Mouse (Mus musculus) intestine, embryonic 14.5 days (tissue): Measurements from ENCODE around the gene Trim62. TPM values are rescaled to one million over a fixed set of nuclear protein-coding genes. Genes with fewer than 3 reads are reported as not detected.
"Not testable (repeated sequence)": the region's sequence is repeated elsewhere in the genome, so short reads cannot be mapped to it uniquely, and the experiment has no call there.

Source experiments
- ATAC-seq: fragments of 200-750 bp; cut with Nextera tagmentation; replicated peaks from 2 replicates; pipeline ENCODE4 v1.8.0; 2017; ENCODE audit warnings: low read depth, moderate number of reproducible peaks, moderate TSS enrichment, moderate library complexity; ENCODE audit not compliant: low FRiP score, low TSS enrichment
- DNase-seq: peaks from one replicate; pipeline ENCODE4 v3.0.0-alpha.2; 2018; ENCODE audit warnings: low spot score
- H3K27ac ChIP-seq: fragments of 300-500 bp; sonication (generic); 2 replicates; pipeline ENCODE4 v1.5.1; 2014; ENCODE audit warnings: low read depth, mild to moderate bottlenecking, control low read depth
- H3K27me3 ChIP-seq: fragments of 300-500 bp; sonication (generic); replicated peaks from 2 replicates; pipeline ENCODE4 v1.6.1; 2014; ENCODE audit warnings: low read length, control low read depth; ENCODE audit not compliant: control insufficient read depth, insufficient read depth
- H3K36me3 ChIP-seq: fragments of 300-500 bp; sonication (generic); 2 replicates; pipeline ENCODE4 v1.6.1; 2014; ENCODE audit warnings: low read length, control low read depth; ENCODE audit not compliant: control insufficient read depth, insufficient read depth
- H3K4me1 ChIP-seq: fragments of 300-500 bp; sonication (generic); replicated peaks from 2 replicates; pipeline ENCODE4 v1.6.1; 2014; ENCODE audit warnings: low read length, control low read depth, mixed read lengths; ENCODE audit not compliant: control insufficient read depth, insufficient read depth
- H3K4me2 ChIP-seq: fragments of 300-500 bp; sonication (generic); 2 replicates; pipeline ENCODE4 v1.6.1; 2014; ENCODE audit warnings: low read length
- H3K4me3 ChIP-seq: fragments of 300-500 bp; sonication (generic); 2 replicates; pipeline ENCODE4 v1.5.1; 2014; ENCODE audit warnings: low read depth, low read length, control low read depth, mixed read lengths
- H3K9ac ChIP-seq: fragments of 300-500 bp; sonication (generic); 2 replicates; pipeline ENCODE4 v1.6.1; 2014; ENCODE audit warnings: mild to moderate bottlenecking, low read length
- H3K9me3 ChIP-seq: fragments of 300-500 bp; sonication (generic); 2 replicates; pipeline ENCODE4 v1.6.1; 2016; ENCODE audit warnings: low read length, control low read depth; ENCODE audit not compliant: control insufficient read depth
- WGBS: fragments of 180-500 bp; shearing (Covaris S2); extraction: QIAGEN DNeasy Blood & Tissue Kit; methylation state at CpG from one replicate; pipeline ENCODE4 v1.1.7; 2014; 5-methylcytosine and 5-hydroxymethylcytosine counted together
- polyA plus RNA-seq: library from polyadenylated mRNA; unstranded; fragments of >200 nt; fragmentation: Nextera tagmentation; extraction: Ambion mirVana; gene quantifications from 2 replicates; pipeline ENCODE4 v1.2.1, GENCODE M21; 2014

Gene Trim62
- polyA plus RNA-seq, 1 experiment from 2014 or later: 6.6 TPM

DNA sequence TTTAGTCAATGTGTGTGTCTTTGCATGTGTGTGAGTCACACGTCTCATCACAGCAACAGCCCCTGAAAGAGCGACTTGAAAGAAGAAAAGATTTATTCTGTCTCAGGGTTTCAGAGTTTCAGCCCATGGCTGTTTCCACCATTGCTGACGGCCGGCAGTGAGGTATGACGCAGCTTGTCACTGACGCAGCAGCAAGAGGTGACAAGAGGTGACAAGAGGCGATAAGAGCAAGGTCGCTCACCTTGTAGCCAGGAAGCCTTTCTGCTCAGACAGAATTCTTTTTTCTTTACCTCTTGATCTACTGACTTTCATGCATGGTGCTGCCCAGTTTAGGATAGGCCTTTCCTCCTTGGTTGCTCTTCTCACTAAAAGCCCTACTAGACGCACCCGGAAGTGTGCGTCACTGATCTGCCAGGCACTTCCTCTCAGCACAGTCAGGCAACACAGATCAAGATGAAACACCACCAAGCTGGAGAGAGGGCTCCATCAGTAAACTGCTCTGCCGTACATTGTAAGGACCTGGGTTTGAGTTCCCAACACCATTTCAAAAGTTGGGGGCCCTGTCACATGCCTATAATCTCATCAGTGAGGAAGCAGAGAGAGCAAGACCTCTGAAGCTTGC lies 31.0 kb upstream of the Trim62 start:
- Histone ChIP-seq H3K27me3 (no peaks in the 10 kb centered on the region), H3K9ac (no peak overlapping the region), H3K4me1 (no peaks in the 10 kb centered on the region), H3K4me2 (no peak overlapping the region), H3K27ac (no peak overlapping the region), H3K4me3 (no peak overlapping the region), H3K36me3 (no peaks in the 10 kb centered on the region), H3K9me3 (no peaks in the 10 kb centered on the region)
- ATAC-seq (no peak), DNase-seq (no peak)
- WGBS: 83% methylated on average over 12 of the region's 12 CpGs

DNA sequence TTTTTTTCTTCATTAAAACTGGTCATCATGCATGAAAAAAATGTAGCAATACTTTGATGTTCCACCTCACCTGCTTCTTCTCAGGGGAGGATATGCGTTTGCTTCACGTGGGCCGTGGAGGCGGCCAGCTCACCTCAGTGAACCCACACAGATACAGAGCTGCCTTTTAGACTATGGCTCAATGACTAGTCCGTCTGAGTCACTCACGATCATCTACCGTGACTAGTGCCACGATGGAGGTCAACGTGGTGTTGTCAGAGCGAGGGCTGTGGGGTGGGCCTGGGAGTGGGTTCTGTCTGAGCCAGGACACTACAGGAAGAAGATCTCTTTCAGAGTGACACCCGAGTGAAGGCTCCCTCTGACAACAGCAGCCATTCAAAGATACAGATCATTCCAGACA lies 30.3 kb upstream of the Trim62 start:
- H3K27ac ChIP-seq: no peak overlapping the region
- 88% methylated on average over 11 of the region's 11 CpGs for WGBS

DNA sequence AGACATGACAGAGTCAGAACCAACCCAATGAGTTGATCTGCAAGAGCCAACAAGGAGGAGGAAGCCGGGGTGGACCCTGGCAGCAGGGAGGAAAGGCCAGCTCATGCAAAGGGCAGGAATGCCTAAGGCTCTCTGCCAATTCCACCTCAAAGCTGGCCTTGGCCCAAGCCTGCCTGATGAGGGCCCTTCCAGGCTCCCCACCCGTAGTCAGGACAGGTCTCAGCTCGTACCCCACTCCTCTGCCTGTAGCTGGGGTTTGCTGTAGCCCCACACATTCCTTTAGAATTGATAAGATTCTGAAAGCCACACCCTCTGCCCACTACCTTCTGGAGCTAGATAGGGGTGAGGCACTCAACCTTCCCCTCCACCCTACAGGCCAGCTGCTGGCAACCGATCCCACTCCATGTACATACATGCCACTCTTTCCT lies 27.8 kb upstream of the Trim62 start:
- 0 out of 2 replicates have a peak, but pooled peaks cover 3% of the 10 kb centered on the region for H3K9me3 ChIP-seq
- no peak overlapping the region for H3K27ac ChIP-seq
- WGBS: 72% methylated on average over 4 of the region's 4 CpGs
- H3K36me3 ChIP-seq: no peaks in the 10 kb centered on the region
- H3K4me1 ChIP-seq: no peaks in the 10 kb centered on the region
- DNase-seq: no peak
- H3K4me2 ChIP-seq: no peak overlapping the region
- H3K9ac ChIP-seq: no peak overlapping the region
- H3K4me3 ChIP-seq: no peak overlapping the region
- ATAC-seq: peak; percentile 49
- H3K27me3 ChIP-seq: no peaks in the 10 kb centered on the region

More for the DNA sequence above, 30.3 kb upstream of the Trim62 start:
- Histone ChIP-seq H3K27me3 (no peaks in the 10 kb centered on the region), H3K9ac (no peak overlapping the region), H3K4me2 (no peak overlapping the region), H3K4me1 (no peaks in the 10 kb centered on the region), H3K4me3 (no peak overlapping the region), H3K9me3 (no peaks in the 10 kb centered on the region), H3K36me3 (no peaks in the 10 kb centered on the region)
- DNase-seq (no peak), ATAC-seq (no peak)

DNA sequence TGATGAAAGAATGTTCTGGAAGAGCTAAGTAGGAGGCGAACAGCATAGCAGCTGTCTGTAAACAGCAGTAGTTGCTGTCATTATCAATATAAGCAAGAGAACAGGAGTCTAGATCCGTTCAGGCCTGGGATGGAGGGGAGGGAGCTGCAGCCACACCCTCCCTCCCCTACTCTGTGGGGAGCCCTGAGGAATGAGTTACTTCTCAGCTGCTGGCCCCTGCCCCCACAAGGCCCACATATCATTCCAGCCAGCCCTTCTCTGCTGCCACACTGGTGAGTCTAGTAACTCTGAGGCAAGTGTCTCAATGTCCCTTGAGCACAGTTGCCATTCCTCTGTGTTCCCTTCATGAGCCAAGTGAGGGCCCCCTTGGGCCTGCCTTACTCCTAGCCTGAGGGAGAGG lies 26.2 kb upstream of the Trim62 start:
- no peak overlapping the region for H3K4me2 ChIP-seq
- no peak for DNase-seq
- H3K9ac ChIP-seq: no peak overlapping the region
- no peak overlapping the region for H3K27ac ChIP-seq
- no peaks in the 10 kb centered on the region for H3K36me3 ChIP-seq
- 27% methylated on average over 2 of the region's 2 CpGs for WGBS
- ATAC-seq: no peak
- H3K4me1 ChIP-seq: no peaks in the 10 kb centered on the region
- 0 out of 2 replicates have a peak, but pooled peaks cover 3% of the 10 kb centered on the region for H3K9me3 ChIP-seq
- no peak overlapping the region for H3K4me3 ChIP-seq
- H3K27me3 ChIP-seq: no peaks in the 10 kb centered on the region

DNA sequence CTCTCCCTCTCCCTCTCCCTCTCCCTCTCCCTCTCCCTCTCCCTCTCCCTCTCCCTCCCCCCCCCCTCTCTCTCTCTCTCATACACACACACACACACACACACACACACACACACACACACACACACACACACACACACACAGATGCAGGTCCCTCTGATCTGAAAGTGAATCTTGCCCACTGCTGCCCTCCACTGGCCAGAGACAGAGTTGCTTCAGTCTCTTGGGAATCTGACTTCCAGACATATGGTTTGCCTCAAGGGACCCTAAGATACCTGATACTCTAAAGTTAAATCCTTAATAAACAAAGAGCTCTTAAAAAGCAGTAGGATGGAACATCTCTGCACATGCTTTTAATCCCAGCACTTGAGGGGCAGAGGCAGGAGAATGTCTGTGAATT lies 25.2 kb upstream of the Trim62 start:
- H3K36me3 ChIP-seq: not testable (repeated sequence)

DNA sequence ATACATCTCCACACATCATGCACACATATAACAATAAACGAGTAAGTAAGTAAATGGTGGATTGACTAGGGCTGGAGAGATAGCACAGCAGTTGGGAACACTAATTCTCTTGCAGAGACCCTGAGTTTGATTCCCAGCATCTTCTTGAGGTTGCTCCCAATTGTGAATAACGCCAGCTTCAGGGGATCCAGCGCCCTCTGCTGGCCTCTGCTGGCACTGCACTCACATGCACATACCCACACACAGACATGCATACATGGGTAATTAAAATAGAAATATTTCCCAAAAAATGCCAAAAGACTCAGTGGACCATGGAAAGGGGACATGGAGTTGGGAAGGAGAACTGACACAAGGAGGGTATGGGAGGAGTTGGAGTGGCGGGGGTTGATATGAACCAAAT lies 24.5 kb upstream of the Trim62 start:
- H3K4me2 ChIP-seq: no peak overlapping the region
- DNase-seq (no peak), ATAC-seq (no peak)
- no peak overlapping the region for H3K4me3 ChIP-seq
- H3K9ac ChIP-seq: no peak overlapping the region
- WGBS: 71% methylated on average over 4 of the region's 4 CpGs
- no peaks in the 10 kb centered on the region for H3K27me3 ChIP-seq
- H3K27ac ChIP-seq: no peak overlapping the region
- H3K36me3 ChIP-seq: no peaks in the 10 kb centered on the region
- no peaks in the 10 kb centered on the region for H3K4me1 ChIP-seq
- 0 out of 2 replicates have a peak, but pooled peaks cover 3% of the 10 kb centered on the region for H3K9me3 ChIP-seq

More for the DNA sequence above, 25.2 kb upstream of the Trim62 start:
- not testable (repeated sequence) for H3K27me3 ChIP-seq, H3K9me3 ChIP-seq, ATAC-seq, H3K4me2 ChIP-seq, H3K4me3 ChIP-seq, H3K27ac ChIP-seq, H3K9ac ChIP-seq, H3K4me1 ChIP-seq
- DNase-seq: peak; percentile 83

DNA sequence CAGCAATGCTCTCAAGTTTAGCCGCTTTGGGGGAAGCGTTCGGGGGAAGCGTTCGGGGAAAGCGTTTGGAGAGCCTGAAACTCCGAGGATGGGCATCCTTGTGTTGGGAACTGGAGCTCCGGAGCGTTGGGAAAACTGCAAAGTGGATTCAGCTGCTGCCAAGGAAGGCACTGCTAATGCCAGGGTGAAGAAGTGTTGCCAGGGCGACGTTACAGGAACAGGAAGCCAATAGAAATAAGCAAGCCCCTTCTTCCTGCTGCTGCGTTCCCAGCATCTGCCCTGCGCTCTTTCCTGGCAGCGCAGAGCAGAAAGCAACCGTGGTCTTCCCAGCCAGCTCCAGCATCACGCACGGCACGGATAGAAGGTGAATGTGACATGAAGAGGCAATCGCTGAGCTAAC lies 10.4 kb upstream of the Trim62 start:
- H3K4me2 ChIP-seq: peak overlapping the region; percentile 14; the same call in 1 of the 2 replicates
- no peak overlapping the region for H3K27ac ChIP-seq
- no peak overlapping the region for H3K9ac ChIP-seq
- no peak for ATAC-seq
- no peak overlapping the region for H3K4me3 ChIP-seq
- DNase-seq: no peak
- no peaks in the 10 kb centered on the region for H3K9me3 ChIP-seq
- H3K4me1 ChIP-seq: 0 out of 2 replicates have a peak, but pooled peaks cover 5% of the 10 kb centered on the region
- no peaks in the 10 kb centered on the region for H3K27me3 ChIP-seq
- H3K36me3 ChIP-seq: no peaks in the 10 kb centered on the region
- 56% methylated on average over 19 of the region's 19 CpGs for WGBS

DNA sequence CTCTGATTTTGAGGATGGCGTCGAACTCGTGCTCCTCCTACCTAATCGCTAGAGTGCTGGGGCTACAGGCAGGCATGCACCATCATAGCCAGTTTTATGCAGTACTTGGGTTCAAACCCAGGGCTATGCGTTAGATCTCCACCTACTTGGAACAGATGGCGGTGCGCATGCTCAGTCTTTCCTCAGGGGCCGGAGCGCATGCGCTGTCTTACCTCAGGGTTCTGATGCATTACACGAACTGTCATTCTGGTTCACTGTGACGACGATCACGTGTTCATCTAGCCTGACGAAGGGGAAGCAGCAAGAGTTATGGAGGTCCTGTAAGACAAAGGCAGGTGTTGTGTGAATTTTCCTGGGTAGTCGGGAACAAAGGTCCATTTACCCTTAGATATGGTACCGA lies 9.3 kb upstream of the Trim62 start:
- DNase-seq (no peak), ATAC-seq (no peak)
- Histone ChIP-seq H3K9me3 (no peaks in the 10 kb centered on the region), H3K27me3 (no peaks in the 10 kb centered on the region), H3K9ac (no peak overlapping the region), H3K27ac (no peak overlapping the region), H3K36me3 (no peaks in the 10 kb centered on the region), H3K4me2 (no peak overlapping the region), H3K4me3 (no peak overlapping the region), H3K4me1 (peaks cover 10% of the 10 kb centered on the region; the same call in 1 of the 2 replicates)
- WGBS: 93% methylated on average over 17 of the region's 17 CpGs

DNA sequence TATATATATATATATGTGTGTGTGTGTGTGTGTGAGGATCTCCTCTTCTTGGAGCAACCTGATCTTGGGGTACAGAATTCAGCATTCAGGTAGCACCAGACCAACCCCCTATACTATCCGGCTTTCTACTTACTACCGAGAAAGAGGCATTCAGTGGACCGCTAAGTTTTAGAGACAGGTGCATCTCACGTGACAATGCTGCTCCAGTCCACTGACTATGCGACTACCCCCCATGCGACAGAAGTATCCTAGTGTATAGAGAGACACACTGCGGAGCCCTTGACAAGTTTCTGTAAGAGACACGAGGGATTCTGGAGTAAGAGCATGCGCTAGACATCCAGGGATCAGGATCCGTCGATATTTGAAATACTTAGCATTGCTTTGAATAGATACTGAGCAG lies 7.9 kb upstream of the Trim62 start:
- WGBS: 92% methylated on average over 11 of the region's 11 CpGs
- H3K4me3 ChIP-seq: no peak overlapping the region
- no peak overlapping the region for H3K4me2 ChIP-seq
- H3K4me1 ChIP-seq: peaks cover 14% of the 10 kb centered on the region; the same call in 1 of the 2 replicates
- no peaks in the 10 kb centered on the region for H3K27me3 ChIP-seq
- H3K36me3 ChIP-seq: no peaks in the 10 kb centered on the region
- no peak overlapping the region for H3K27ac ChIP-seq
- no peaks in the 10 kb centered on the region for H3K9me3 ChIP-seq
- no peak overlapping the region for H3K9ac ChIP-seq
- ATAC-seq (no peak), DNase-seq (no peak)
